Mouse (Mus musculus) regulatory T cell (primary cell): Measurements from ENCODE around the gene Vwce.

Experiments
- in situ Hi-C: fragments of 300-600 bp; cut with MboI, MseI; formaldehyde crosslinking; loops from one replicate; pipeline ENCODE4 v1.15.1; 2025; ENCODE audit warnings: high pct_unique_total_duplicates

Gene Vwce

DNA sequence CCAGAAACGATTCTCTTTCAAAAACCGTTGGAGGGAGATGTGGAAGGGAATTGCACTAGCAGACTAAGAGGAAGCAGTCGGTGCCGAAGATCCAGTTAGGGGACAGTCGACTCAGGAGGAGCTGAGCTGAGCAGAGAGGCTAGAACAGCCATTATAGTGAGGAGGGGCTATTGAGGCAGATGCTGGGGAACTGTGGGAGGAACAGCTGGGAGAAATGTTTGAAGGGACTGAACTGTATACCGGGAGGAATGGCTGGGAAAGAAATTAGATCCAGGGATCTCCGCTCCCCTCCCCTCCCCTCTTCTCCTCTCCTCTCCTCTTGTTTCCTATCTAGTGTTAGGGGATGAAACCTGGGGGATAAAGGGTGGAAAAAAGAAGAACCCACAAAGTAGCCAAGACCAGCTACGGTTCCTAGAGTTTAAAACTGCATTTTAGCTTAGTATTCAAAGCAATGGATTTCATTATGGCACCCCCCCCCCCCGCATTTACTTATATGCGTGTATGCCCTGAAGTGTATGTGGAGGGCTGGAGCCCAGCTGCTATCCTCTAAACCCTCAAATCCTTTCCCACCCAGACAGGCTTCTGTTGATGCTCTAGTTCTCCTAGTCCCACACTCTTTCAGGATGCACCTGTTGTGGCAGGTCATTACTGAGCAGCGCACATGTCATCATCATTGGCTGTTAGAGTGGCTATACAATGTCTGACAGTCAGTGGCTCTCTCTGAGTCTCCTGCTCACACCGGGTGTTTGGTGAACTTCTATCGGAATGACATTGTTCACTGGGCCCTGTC is 6.8 kb downstream of the Vwce start:
- in situ Hi-C loops: no loop called here

GRCm38 (mm10) chr19:10645616-10646015 is 11.6 kb downstream of the Vwce start:
- in situ Hi-C loops: no loop called here

- in situ Hi-C loops: no loop called here
Observed at GRCm38 (mm10) chr19:10648156-10648555, 14.1 kb downstream of the Vwce start.

DNA sequence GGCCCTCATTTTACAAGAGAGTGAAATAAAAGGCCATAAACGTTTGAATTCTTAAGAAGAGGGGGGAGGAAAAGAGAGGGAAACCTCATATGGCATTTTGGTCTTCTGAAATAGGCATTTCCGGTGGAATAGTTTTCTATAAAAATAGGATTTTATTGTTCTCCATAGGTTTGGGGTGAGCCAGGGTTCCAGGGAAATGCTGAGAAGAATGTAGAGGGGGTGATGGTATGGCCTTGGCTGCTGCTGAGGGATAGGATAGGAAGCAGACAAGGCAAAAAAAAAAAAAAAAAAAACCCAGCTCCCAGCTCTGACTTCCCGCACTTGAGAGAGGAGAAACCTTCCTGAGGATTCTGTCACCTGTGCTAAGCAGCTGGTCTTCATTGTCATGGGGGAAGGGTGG is 22.0 kb downstream of the Vwce start:
- in situ Hi-C loops: loop anchor here (10.0 to 25.0 kb wide), 2 partner anchors 1006 to 1179 kb away; partner anchors contain the start of genes Olfr1417 and Oosp2

DNA sequence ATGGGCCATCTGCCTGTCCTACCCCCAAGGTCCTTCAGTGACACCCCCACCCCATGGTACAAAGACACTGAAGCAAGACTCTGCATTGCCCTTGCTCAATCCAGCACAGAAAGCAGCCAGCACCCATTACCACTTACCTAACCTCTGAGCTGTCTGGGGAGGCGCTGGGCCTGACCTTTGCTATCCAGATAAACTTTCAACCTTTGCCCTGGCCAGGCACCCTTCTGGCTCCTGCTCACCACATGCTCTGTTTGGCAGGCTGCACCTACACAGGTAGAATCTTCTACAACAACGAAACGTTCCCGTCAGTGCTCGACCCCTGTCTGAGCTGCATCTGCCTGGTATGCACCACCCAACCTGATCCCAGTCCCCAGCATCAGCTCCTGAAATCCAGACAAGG is 23.7 kb downstream of the Vwce start:
- in situ Hi-C loops: loop anchor here (10.0 to 25.0 kb wide), 2 partner anchors 1005 to 1177 kb away; partner anchors contain the start of genes Olfr1417 and Oosp2

DNA sequence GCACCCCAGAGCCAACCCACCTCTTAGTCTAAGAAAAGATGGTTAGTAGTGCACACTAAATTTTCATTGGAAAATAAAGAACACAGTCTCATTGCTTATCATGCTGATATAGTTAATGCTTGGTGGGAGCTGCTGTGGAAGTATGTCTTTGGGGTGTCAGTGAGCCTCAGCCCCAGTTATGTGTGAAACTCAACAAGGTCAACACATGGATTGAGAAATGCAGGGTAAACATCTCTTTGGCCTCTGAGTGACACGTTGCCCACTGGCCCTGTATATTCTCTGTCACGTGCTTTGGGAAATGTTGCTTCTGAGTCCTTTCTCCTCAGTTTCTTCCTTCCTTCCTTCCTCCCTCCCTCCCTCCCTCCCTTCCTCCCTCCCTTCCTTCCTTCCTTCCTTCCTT is 24.4 kb downstream of the Vwce start:
- in situ Hi-C loops: loop anchor here (10.0 to 25.0 kb wide), 2 partner anchors 1004 to 1176 kb away; partner anchors contain the start of genes Olfr1417 and Oosp2

DNA sequence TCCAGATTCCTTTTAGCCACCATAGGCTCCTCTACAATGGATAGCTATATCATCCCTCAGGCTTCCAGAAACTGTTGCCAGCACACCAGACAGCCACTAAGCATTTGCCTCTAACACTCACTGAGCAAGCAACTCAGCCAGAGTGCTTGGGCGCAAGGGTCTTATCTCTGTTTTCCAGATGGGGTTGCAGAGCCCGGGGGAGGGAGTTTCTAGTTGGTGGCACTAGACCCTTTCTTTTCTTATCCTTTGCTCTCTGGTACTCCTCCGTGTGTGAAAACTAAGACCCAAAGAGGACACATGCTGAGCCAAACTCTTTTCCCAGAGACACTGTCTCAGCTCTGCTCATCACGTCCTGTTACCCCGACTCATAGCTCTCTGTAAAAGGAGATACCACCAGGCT is 27.4 kb downstream of the Vwce start:
- in situ Hi-C loops: loop anchor here (10.0 to 25.0 kb wide), 2 partner anchors 643 to 1001 kb away; partner anchors contain the start of gene Oosp2

DNA sequence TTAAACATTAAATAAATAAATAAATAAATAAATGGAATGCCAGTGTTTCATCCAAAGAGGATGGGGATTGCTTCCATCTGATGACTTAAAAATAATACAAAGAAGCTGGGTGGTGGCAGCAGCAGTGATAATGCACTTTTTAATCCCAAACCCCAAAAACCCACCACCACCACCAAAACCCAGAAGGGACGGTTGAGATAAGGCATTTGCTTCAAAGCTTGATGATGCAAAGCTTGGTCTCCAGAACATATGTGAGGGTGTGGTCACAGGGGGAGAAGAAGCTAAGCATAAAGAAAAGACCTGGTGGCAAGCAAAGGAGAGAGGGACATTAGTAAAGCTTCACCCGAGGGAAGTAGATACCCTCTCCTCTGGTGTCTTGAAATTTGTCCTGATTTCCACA is 27.9 kb downstream of the Vwce start:
- in situ Hi-C loops: loop anchor here (10.0 to 25.0 kb wide), 2 partner anchors 643 to 1000 kb away; partner anchors contain the start of gene Oosp2

GRCm38 (mm10) chr19:10662665-10663064 is 28.7 kb downstream of the Vwce start:
- in situ Hi-C loops: loop anchor here (10.0 to 25.0 kb wide), 2 partner anchors 642 to 1000 kb away; partner anchors contain the start of gene Oosp2

- in situ Hi-C loops: loop anchor here (5.0 to 25.0 kb wide), 3 partner anchors 297 to 997 kb away; partner anchors contain the start of gene Oosp2
Observed at GRCm38 (mm10) chr19:10665093-10665492, 31.1 kb downstream of the Vwce start.

DNA sequence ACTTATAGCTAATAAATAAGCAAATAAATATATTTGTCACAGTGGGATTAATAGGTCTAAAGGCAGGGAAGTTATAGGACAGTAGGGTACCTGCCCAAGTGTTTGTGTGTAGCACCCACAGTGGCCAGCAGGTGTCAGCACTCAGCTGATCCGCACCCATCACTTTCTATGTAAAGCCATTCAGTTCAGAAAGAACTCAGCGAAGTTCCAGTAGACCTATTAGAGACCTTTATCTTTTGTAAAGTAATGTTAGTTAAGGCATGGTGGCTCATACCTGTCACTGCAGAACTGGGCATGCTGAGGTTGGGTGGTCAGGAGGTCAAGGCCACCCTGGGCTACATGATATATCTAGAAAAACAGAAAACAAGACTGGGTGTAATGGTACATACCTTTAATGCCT is 31.5 kb downstream of the Vwce start:
- in situ Hi-C loops: loop anchor here (5.0 to 25.0 kb wide), 3 partner anchors 297 to 997 kb away; partner anchors contain the start of gene Oosp2

- in situ Hi-C loops: loop anchor here (25.0 kb wide), 1 partner anchor 991 kb away; the partner anchor contains the start of gene Oosp2
Observed at GRCm38 (mm10) chr19:10671319-10671718, 37.3 kb downstream of the Vwce start.

GRCm38 (mm10) chr19:10671854-10672417 is 37.9 kb downstream of the Vwce start:
- in situ Hi-C loops: loop anchor here (25.0 kb wide), 1 partner anchor 990 kb away; the partner anchor contains the start of gene Oosp2

- in situ Hi-C loops: loop anchor here (25.0 kb wide), 1 partner anchor 989 kb away; the partner anchor contains the start of gene Oosp2
Observed at GRCm38 (mm10) chr19:10673275-10673674, 39.3 kb downstream of the Vwce start.

DNA sequence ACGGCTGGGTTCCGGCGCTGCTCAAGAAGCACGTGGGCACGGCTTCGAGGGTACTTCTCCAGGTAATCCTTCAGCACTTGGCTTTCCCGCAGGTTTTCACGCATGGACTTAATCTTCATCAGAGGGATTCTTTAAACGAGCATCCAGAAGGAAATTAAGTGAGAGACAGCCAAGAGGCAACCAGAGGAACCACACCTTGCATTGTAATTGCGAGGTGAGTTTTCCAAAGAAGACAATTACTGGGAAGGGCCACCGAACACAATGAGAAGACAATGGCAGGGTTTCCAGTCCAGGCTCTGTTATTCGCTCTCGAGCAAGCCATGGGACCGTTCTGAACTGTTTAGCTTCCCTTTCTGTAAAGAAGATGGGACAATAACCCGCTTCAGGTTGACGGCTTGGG is 42.6 kb downstream of the Vwce start:
- in situ Hi-C loops: no loop called here

GRCm38 (mm10) chr19:10677915-10678771 is 44.1 kb downstream of the Vwce start, which contains the start of gene Pga5:
Gene Pga5 (minus strand): TSS chr19:10678071.
- in situ Hi-C loops: no loop called here

DNA sequence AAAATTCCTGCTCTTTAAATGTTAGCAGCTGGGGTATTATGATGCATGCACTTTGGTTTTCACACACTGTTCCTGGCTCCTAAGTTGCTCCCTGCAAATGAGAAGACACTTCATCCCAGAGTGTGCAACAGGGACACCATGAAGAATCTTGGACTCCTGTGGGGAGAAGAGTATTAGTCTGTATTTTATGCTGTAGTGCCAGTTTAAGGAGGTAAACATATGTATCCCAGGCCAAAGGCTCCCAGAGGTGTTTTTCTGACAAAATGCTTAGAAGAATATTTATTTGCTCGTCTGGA is 44.7 kb downstream of the Vwce start:
- in situ Hi-C loops: no loop called here

GRCm38 (mm10) chr19:10681571-10681970 is 47.6 kb downstream of the Vwce start:
- in situ Hi-C loops: no loop called here

DNA sequence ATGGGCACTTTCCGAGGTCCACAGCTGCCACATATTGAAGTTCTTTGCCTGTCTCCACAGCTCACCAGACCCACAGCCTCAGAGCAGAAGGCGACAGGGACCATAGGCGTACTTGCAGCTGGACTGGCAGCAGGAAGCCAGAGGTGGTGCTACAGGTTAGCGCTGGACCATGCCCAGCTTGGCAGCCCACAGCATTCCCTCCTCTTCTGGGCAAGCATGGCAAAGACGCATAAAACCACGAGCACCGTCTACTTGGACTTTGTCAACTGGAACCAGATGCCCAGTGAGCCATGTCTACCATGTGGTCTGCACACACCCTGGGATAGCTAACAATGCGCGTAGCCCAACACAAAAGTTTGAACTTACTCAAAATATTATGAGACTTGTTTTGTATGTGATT is 51.1 kb downstream of the Vwce start:
- in situ Hi-C loops: no loop called here

- in situ Hi-C loops: no loop called here
Observed at GRCm38 (mm10) chr19:10685727-10686126, 51.7 kb downstream of the Vwce start.

GRCm38 (mm10) chr19:10688537-10689352 is 54.7 kb downstream of the Vwce start, which contains the start of gene Vps37c:
Gene Vps37c (plus strand): TSS chr19:10688735.
- in situ Hi-C loops: no loop called here
